Mouse (Mus musculus): ENCODE measurements around the gene Mst1.

The Mst1 gene

GRCm38 (mm10) chr9:108128248-108128647 is 48.0 kb downstream of the Mst1 start:
- DNase-seq (ENCODE audit: low spot score in 2 of 2): no peak

DNA sequence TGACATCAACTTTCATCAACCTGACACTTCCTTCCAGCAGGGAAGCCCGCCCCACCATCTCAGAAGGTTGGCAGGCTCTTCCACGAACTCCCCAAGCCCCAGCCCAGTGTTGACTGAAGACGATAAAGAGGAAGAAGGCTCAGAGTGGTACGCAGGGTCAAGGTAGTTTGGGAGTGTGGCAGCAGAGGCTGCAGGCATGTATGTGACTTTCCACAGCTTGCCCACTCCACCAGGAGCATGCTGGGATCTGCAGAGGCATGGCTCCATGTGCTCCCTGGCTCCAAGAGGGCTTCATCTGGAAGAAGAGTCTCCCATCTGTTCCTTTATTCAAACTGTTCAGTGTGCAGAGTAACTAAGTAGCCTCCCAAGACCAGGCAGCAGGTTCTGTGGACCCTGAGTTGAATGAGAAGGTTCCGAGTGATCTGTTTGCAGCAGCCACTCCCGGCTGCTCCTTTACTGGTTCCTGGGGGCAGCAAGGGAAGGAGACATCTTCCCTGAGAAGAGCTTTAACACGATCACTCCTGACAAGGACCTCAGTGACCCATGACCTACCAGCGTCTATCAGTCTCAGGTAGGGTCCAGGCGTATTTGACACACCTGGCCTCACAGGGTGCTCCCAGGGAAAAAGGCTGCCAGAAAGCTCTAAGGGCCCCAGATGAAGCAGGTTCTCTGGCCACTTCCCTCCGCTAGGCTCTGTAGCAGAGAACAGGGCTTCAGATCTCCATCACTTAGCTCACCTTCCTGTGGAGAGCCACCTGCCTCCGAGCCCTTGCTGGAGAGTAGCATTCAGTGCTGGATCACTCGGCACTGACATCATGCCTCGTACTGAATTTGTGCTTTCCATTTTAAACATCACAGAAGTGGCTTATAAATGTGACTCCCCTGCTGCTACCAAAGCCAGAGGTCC is 49.1 kb downstream of the Mst1 start:
- no peak for DNase-seq (ENCODE audit: low spot score in 2 of 2)

GRCm38 (mm10) chr9:108131502-108131901 is 51.3 kb downstream of the Mst1 start:
- no peak for DNase-seq (ENCODE audit: low spot score in 2 of 2)

- no peak for DNase-seq (ENCODE audit: low spot score in 2 of 2)
Observed at GRCm38 (mm10) chr9:108132373-108132772, 52.1 kb downstream of the Mst1 start.

DNA sequence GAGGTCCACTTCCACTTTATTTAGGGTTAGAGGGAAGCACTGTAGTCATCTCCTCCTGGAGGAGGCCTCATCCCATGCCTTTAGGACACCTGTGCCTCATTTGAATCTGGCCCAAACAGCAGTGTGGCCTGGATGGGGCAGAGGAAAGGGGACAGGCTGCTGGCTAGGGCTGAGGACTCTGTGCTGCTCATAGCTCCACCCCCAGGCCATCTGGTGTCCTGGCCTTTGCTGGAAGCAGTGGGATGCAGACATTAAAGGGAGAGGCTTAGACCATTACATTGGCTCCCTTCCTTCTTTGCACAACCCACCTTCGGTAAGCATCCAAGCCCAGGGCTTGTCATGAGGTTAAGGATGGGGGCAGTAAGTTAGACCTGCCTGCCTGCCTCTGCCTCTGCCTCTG is 53.2 kb downstream of the Mst1 start:
- no peak for DNase-seq (ENCODE audit: low spot score in 2 of 2)

Data from spleen, postnatal 10 days (tissue).